Mouse (Mus musculus): ENCODE data around the gene Smdt1.

- TF ChIP-seq TCF12 (IDR thresholded peaks at IDR 0.05; ENCODE audit: insufficient read depth, poor library complexity, severe bottlenecking) (no peak), POLR2A (IDR thresholded peaks at IDR 0.05; ENCODE audit: insufficient read length, low read depth) (no peak), E2F4 (IDR thresholded peaks at IDR 0.05; ENCODE audit: insufficient read depth) (no peak), MAX (IDR thresholded peaks at IDR 0.05; ENCODE audit: low read depth) (no peak), TCF3 (IDR thresholded peaks at IDR 0.05; ENCODE audit: insufficient read length, low read depth) (no peak)
These were observed 15.0 kb downstream of the Smdt1 start for GRCm38 (mm10) chr15:82353745-82354113.

Data from myocyte (in vitro differentiated cells).